Mouse (Mus musculus) liver (tissue): Measurements from ENCODE around the gene Gm20489.

ENCODE experiments used
- DNase-seq: peaks from one replicate; pipeline ENCODE4 v3.0.0-alpha.2; 2020; ENCODE audit warnings: mixed read lengths

Gene Gm20489

GRCm38 (mm10) chrX:101260441-101261325, 8.1 kb downstream of the Gm20489 start:
- peak; percentile 27 for DNase-seq

GRCm38 (mm10) chrX:101256603-101257002, 12.2 kb downstream of the Gm20489 start:
- peak; percentile 53 for DNase-seq

GRCm38 (mm10) chrX:101254740-101255139, 14.1 kb downstream of the Gm20489 start:
- DNase-seq: peak; percentile 33

GRCm38 (mm10) chrX:101253952-101254729, 14.7 kb downstream of the Gm20489 start, which contains the start of gene Foxo4:
Gene Foxo4 (plus strand): TSS chrX:101254528.
- peak; percentile 90 for DNase-seq

GRCm38 (mm10) chrX:101245011-101245410, 23.8 kb downstream of the Gm20489 start:
- no peak for DNase-seq

- DNase-seq: no peak
These were observed 46.0 kb downstream of the Gm20489 start for GRCm38 (mm10) chrX:101222796-101223162.

- DNase-seq: peak; percentile 83
These were observed 46.7 kb downstream of the Gm20489 start, which contains the start of gene Snx12 for GRCm38 (mm10) chrX:101221834-101222795. Gene Snx12 (minus strand): TSS chrX:101222563.
